Comparison of ENCODE assay signal across 12 mouse cellular contexts in the genomic region with DNA sequence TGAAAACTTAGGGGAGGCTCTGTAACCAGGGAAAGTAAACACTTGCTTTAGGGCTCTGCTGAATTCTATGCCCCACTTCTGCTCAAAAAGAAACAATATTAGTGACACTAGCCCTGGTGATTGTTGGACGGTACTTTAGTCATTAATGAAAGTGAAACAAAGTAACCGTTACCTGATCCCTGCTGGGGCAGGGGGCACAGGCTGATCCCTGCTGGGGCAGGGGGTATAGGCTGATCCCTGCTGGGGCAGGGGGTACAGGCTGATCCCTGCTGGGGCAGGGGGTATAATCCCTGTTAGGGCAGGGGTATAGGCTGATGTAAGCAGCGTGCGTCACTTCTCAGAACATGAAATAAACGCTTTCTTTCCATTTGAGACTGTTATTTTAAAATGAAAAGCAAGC. TPM values are rescaled to one million over a fixed set of nuclear protein-coding genes. Genes with fewer than 3 reads are reported as not detected.
DNase-seq lines count a peak whose midpoint lies in the region; ATAC-seq lines count a peak whose summit lies in the region.
"Had no signal": no experiment of that assay in that cellular context is flagged by ENCODE, and none has a peak within 500 bp of the region (broad histone marks: within the 10 kb centered on the region; RNA-seq: fewer than 3 reads in every experiment).

No protein-coding gene starts in this region.

- WGBS in heart, embryonic 14.5 days, result 76% methylated on average over 5 of the region's 5 CpGs
- WGBS in midbrain, embryonic 10.5 days, result 41% methylated on average over 5 of the region's 5 CpGs
- 42% methylated on average over 5 of the region's 5 CpGs for WGBS in midbrain, embryonic 15.5 days
- WGBS in stomach, embryonic 15.5 days, result 68% methylated on average over 5 of the region's 5 CpGs
- WGBS in midbrain, embryonic 11.5 days, result 27% methylated on average over 5 of the region's 5 CpGs

- no peak overlapping the region for H3K4me3 ChIP-seq in heart, embryonic 14.5 days (ENCODE audit: control insufficient read depth in 1 of 2, insufficient read depth in 1 of 2, low read depth in 1 of 2, low read length in 2 of 2)
- no peak overlapping the region for H3K4me3 ChIP-seq in midbrain, embryonic 10.5 days
- no peak overlapping the region for H3K4me3 ChIP-seq in midbrain, embryonic 15.5 days
- no peak overlapping the region for H3K4me3 ChIP-seq in stomach, embryonic 15.5 days (replicated peaks)
- H3K4me3 ChIP-seq in midbrain, embryonic 11.5 days (ENCODE audit: low read depth, low read length), result no peak overlapping the region
- H3K4me3 ChIP-seq: layer of hippocampus, adult 2 months; neural tube, embryonic 13.5 days had no signal

- H3K9me3 ChIP-seq in heart, embryonic 14.5 days (ENCODE audit: control insufficient read depth, low read length), result no peaks in the 10 kb centered on the region
- H3K9me3 ChIP-seq in midbrain, embryonic 10.5 days (replicated peaks), result peaks cover 4% of the 10 kb centered on the region; the same call in 1 of the 2 replicates
- H3K9me3 ChIP-seq in midbrain, embryonic 15.5 days, result no peaks in the 10 kb centered on the region
- H3K9me3 ChIP-seq in stomach, embryonic 15.5 days, result no peaks in the 10 kb centered on the region
- H3K9me3 ChIP-seq in midbrain, embryonic 11.5 days (ENCODE audit: control insufficient read depth, low read length), result 0 out of 2 replicates have a peak, but pooled peaks cover 2% of the 10 kb centered on the region
- H3K9me3 ChIP-seq: neural tube, embryonic 13.5 days had no signal

- DNase-seq in heart, adult 11 months, result no peak
- DNase-seq in midbrain, embryonic 10.5 days (ENCODE audit: low spot score), result no peak
- DNase-seq in testis, postnatal 10 days (ENCODE audit: low spot score), result no peak
- no peak for DNase-seq in midbrain, embryonic 11.5 days (ENCODE audit: low spot score, missing footprints)
- DNase-seq: cerebellum, postnatal 36 days had no signal

- no peak for ATAC-seq in heart, embryonic 14.5 days (ENCODE audit: insufficient number of reproducible peaks, insufficient read depth, low FRiP score, low read depth)
- ATAC-seq in midbrain, embryonic 15.5 days (replicated peaks), result no peak
- ATAC-seq in inflammation-experienced regulatory T-cells, adult 6 months, result peak; percentile 46
- ATAC-seq in stomach, embryonic 15.5 days (ENCODE audit: insufficient read depth, low FRiP score, low read depth), result no peak
- no peak for ATAC-seq in midbrain, embryonic 11.5 days (ENCODE audit: low FRiP score)

- no peaks in the 10 kb centered on the region for H3K27me3 ChIP-seq in heart, embryonic 14.5 days (ENCODE audit: control insufficient read depth, insufficient read depth, low read length)
- no peaks in the 10 kb centered on the region for H3K27me3 ChIP-seq in midbrain, embryonic 10.5 days (ENCODE audit: low read depth, poor library complexity, severe bottlenecking)
- H3K27me3 ChIP-seq in midbrain, embryonic 15.5 days (replicated peaks), result no peaks in the 10 kb centered on the region
- no peaks in the 10 kb centered on the region for H3K27me3 ChIP-seq in stomach, embryonic 15.5 days (replicated peaks)
- no peaks in the 10 kb centered on the region for H3K27me3 ChIP-seq in midbrain, embryonic 11.5 days (ENCODE audit: control insufficient read depth, insufficient read depth, low read length)
- H3K27me3 ChIP-seq: neural tube, embryonic 13.5 days had no signal

- 0 out of 4 replicates have a peak overlapping the region, but pooled peaks of 1 of the 2 experiments have one; percentile 3 for H3K27ac ChIP-seq in heart, embryonic 14.5 days (replicated peaks in 1 of 2; ENCODE audit: control insufficient read depth in 1 of 2, insufficient read depth in 1 of 2, low read depth in 2 of 2, low read length in 2 of 2)
- H3K27ac ChIP-seq in midbrain, embryonic 10.5 days (replicated peaks), result 0 out of 2 replicates have a peak overlapping the region, but pooled peaks have one; percentile 38
- H3K27ac ChIP-seq in midbrain, embryonic 15.5 days, result no peak overlapping the region
- peak overlapping the region; percentile 0; the same call in 1 of the 2 replicates for H3K27ac ChIP-seq in stomach, embryonic 15.5 days
- H3K27ac ChIP-seq in midbrain, embryonic 11.5 days (ENCODE audit: low read depth, low read length), result no peak overlapping the region
- H3K27ac ChIP-seq: liver, embryonic 14.5 days; neural tube, embryonic 13.5 days had no signal

- no peaks in the 10 kb centered on the region; a peak in 1 of 4 replicates for H3K4me1 ChIP-seq in heart, embryonic 14.5 days (ENCODE audit: control insufficient read depth in 2 of 2, insufficient read depth in 2 of 2, low read length in 2 of 2)
- peaks cover 20% of the 10 kb centered on the region for H3K4me1 ChIP-seq in midbrain, embryonic 10.5 days
- H3K4me1 ChIP-seq in midbrain, embryonic 15.5 days, result no peaks in the 10 kb centered on the region
- H3K4me1 ChIP-seq in stomach, embryonic 15.5 days, result no peaks in the 10 kb centered on the region
- 0 out of 2 replicates have a peak, but pooled peaks cover 3% of the 10 kb centered on the region for H3K4me1 ChIP-seq in midbrain, embryonic 11.5 days (ENCODE audit: control insufficient read depth, insufficient read depth, low read length)

- peak overlapping the region; percentile 37 for H3K4me2 ChIP-seq in heart, embryonic 14.5 days (ENCODE audit: low read length)
- no peak overlapping the region for H3K4me2 ChIP-seq in midbrain, embryonic 15.5 days
- H3K4me2 ChIP-seq in stomach, embryonic 15.5 days, result peak overlapping the region; percentile 16; the same call in 1 of the 2 replicates
- no peak overlapping the region for H3K4me2 ChIP-seq in midbrain, embryonic 11.5 days
- H3K4me2 ChIP-seq: neural tube, embryonic 13.5 days had no signal

- no peak overlapping the region for H3K9ac ChIP-seq in heart, embryonic 14.5 days (ENCODE audit: low read length)
- H3K9ac ChIP-seq in midbrain, embryonic 15.5 days, result no peak overlapping the region
- H3K9ac ChIP-seq in stomach, embryonic 15.5 days, result no peak overlapping the region
- no peak overlapping the region for H3K9ac ChIP-seq in midbrain, embryonic 11.5 days (ENCODE audit: low read length)
- H3K9ac ChIP-seq: liver, embryonic 14.5 days; neural tube, embryonic 13.5 days had no signal

- H3K36me3 ChIP-seq in heart, embryonic 14.5 days (ENCODE audit: control insufficient read depth, insufficient read depth, low read length), result peaks cover 1% of the 10 kb centered on the region
- peaks cover 39% of the 10 kb centered on the region for H3K36me3 ChIP-seq in midbrain, embryonic 10.5 days
- no peaks in the 10 kb centered on the region for H3K36me3 ChIP-seq in midbrain, embryonic 15.5 days (replicated peaks)
- 0 out of 2 replicates have a peak, but pooled peaks cover 6% of the 10 kb centered on the region for H3K36me3 ChIP-seq in stomach, embryonic 15.5 days
- no peaks in the 10 kb centered on the region; the same call in 1 of the 2 replicates for H3K36me3 ChIP-seq in midbrain, embryonic 11.5 days (ENCODE audit: control insufficient read depth, insufficient read depth, low read length)

RNA-seq across cellular contexts. Expression of a gene that starts 6.7 kb away (rescaled TPM):
- polyA plus RNA-seq in heart, embryonic 14.5 days (2014; fragmentation: Nextera tagmentation; extraction: Ambion mirVana), result 7.1 and 7.4 TPM in 2 replicates
- 12.6 and 14.2 TPM in 2 replicates for polyA plus RNA-seq in midbrain, embryonic 10.5 days (2016; fragmentation: Nextera tagmentation; extraction: Ambion mirVana)
- polyA plus RNA-seq in midbrain, embryonic 15.5 days (2015; fragmentation: Nextera tagmentation; extraction: Ambion mirVana), result 9.0 and 9.2 TPM in 2 replicates
- 10 to 100 TPM; 16.1 to 19.1 (median 16.9) TPM for polyA plus RNA-seq in inflammation-experienced regulatory T-cells, adult 6 months (2017; shearing (Covaris generic))
- polyA plus RNA-seq in stomach, embryonic 15.5 days (2015; fragmentation: Nextera tagmentation; extraction: Ambion mirVana), result 14.2 and 15.5 TPM in 2 replicates
- 12.9 and 13.6 TPM in 2 replicates for polyA plus RNA-seq in midbrain, embryonic 11.5 days (2014; fragmentation: Nextera tagmentation; extraction: Ambion mirVana)

RNA-seq across cellular contexts. Expression of a gene that starts 56.1 kb away (rescaled TPM):
- polyA plus RNA-seq in heart, embryonic 14.5 days (2014; fragmentation: Nextera tagmentation; extraction: Ambion mirVana), result 1.6 and 1.7 TPM in 2 replicates
- 0.14 TPM in 1 of 2 replicates, not detected in the other for polyA plus RNA-seq in midbrain, embryonic 10.5 days (2016; fragmentation: Nextera tagmentation; extraction: Ambion mirVana)
- not detected in 2 replicates for polyA plus RNA-seq in midbrain, embryonic 15.5 days (2015; fragmentation: Nextera tagmentation; extraction: Ambion mirVana)
- polyA plus RNA-seq in inflammation-experienced regulatory T-cells, adult 6 months (2017; shearing (Covaris generic)), result not detected
- not detected in 2 replicates for polyA plus RNA-seq in stomach, embryonic 15.5 days (2015; fragmentation: Nextera tagmentation; extraction: Ambion mirVana)
- 0.26 and 0.54 TPM in 2 replicates for polyA plus RNA-seq in midbrain, embryonic 11.5 days (2014; fragmentation: Nextera tagmentation; extraction: Ambion mirVana)
- polyA plus RNA-seq: liver, embryonic 14.5 days; neural tube, embryonic 13.5 days had no signal

Comparison
In these comparisons a context has a peak if more than half of its experiments do, and no peak if none do; other contexts are left out.
1. H3K27ac ChIP-seq: peak in midbrain, embryonic 10.5 days (single experiment) and stomach, embryonic 15.5 days (single experiment); none in midbrain, embryonic 15.5 days (single experiment) and midbrain, embryonic 11.5 days (single experiment).
2. H3K4me2 ChIP-seq: peak in heart, embryonic 14.5 days (single experiment) and stomach, embryonic 15.5 days (single experiment); none in midbrain, embryonic 15.5 days (single experiment) and midbrain, embryonic 11.5 days (single experiment).